Mouse (Mus musculus) myocyte (in vitro differentiated cells): Measurements from ENCODE around the gene Fam221b.

Experiments
- POLR2A ChIP-seq: IDR thresholded peaks from one replicate; pipeline ENCODE4 v1.6.1; 2011; ENCODE audit warnings: low read depth, mild to moderate bottlenecking, control low read depth, moderate library complexity; ENCODE audit not compliant: insufficient read length
- TCF12 ChIP-seq: IDR thresholded peaks from one replicate; pipeline ENCODE4 v1.6.1; 2011; ENCODE audit warnings: mild to moderate bottlenecking, control low read depth; ENCODE audit not compliant: poor library complexity, insufficient read depth, severe bottlenecking

GRCm38 (mm10) chr4:43700707-43701106 lies 31.8 kb upstream of the Fam221b start, which contains the start of gene Olfr70:
- TF ChIP-seq TCF12 (no peak), POLR2A (no peak)
